Mouse (Mus musculus): ENCODE results near the gene Calm2. TPM values are rescaled to one million over a fixed set of nuclear protein-coding genes. Genes with fewer than 3 reads are reported as not detected.

Calm2 gene
- polyA plus RNA-seq, 2 experiments: 195 to 373 TPM

DNA sequence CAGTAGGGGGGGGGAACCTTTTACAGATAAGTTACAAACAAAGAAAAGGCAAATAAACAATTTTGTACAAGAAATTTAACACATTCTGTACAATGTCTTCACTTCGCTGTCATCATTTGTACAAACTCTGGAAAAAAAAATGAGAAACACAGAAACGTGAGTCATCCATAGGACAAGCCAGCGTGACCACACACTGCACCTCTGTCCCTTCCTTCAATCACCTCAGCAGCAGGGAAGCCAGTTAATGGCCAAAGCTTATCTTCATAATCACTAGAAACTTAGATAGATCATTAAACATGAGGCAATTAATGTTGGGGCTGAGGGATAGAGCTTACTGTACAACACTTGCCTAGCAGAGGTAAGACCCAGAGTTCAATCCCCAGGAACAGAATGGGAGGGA lies 12.8 kb downstream of the Calm2 start:
- no peak for TF ChIP-seq EP300 (IDR thresholded peaks at IDR 0.05; ENCODE audit: low read depth)
- TF ChIP-seq CTCF (IDR thresholded peaks at IDR 0.05; ENCODE audit: low read depth): no peak
- no peaks in the 10 kb centered on the region for H3K9me3 ChIP-seq (ENCODE audit: control insufficient read depth, low read length)
- 84% methylated on average over 3 of the region's 3 CpGs for WGBS (ENCODE audit: insufficient replicate concordance)
- no peak overlapping the region for H3K9ac ChIP-seq (replicated peaks)
- no peaks in the 10 kb centered on the region for H3K27me3 ChIP-seq (ENCODE audit: control insufficient read depth, insufficient read depth, low read length)
- H3K4me3 ChIP-seq (ENCODE audit: insufficient read depth in 1 of 2, low read depth in 2 of 2, low read length in 2 of 2): no peak overlapping the region
- H3K27ac ChIP-seq: no peak overlapping the region
- peaks cover 0 to 5% of the 10 kb centered on the region in 2 experiments; a peak in 2 of 4 replicates for H3K4me1 ChIP-seq (replicated peaks; ENCODE audit: control insufficient read depth in 2 of 2, insufficient read depth in 2 of 2, low read length in 1 of 2)
- no peak overlapping the region for H3K4me2 ChIP-seq (ENCODE audit: low read depth)
- ATAC-seq (ENCODE audit: insufficient read depth) (no peak), DNase-seq (ENCODE audit: low read depth in 3 of 3, low spot score in 3 of 3) (no peak)
- peaks cover 38% of the 10 kb centered on the region for H3K36me3 ChIP-seq (replicated peaks; ENCODE audit: control insufficient read depth, insufficient read depth, low read depth)

DNA sequence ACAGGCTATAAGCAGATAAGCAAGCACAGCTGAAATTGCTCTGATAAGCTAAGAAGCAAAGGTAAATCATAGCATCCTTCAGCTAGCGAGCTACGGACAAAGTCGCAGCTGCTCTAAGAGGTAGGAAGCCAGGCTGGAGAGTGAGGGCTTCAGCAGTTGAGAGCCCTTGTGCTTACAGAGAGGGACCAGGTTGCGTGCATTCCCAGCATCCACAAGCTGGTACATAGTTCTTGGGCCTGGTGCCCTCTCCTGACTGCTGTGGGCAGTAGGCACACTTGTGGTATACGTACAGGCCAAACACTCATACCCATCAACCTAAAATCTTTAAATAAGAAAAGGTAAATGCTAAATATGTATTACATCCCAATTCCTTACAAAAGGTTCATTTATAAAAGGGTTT lies 14.0 kb downstream of the Calm2 start:
- Histone ChIP-seq H3K9me3 (ENCODE audit: control insufficient read depth, low read length) (no peaks in the 10 kb centered on the region), H3K9ac (replicated peaks) (no peak overlapping the region), H3K4me1 (replicated peaks; ENCODE audit: control insufficient read depth in 2 of 2, insufficient read depth in 2 of 2, low read length in 1 of 2) (peaks cover 0 to 5% of the 10 kb centered on the region in 2 experiments; a peak in 2 of 4 replicates), H3K27me3 (ENCODE audit: control insufficient read depth, insufficient read depth, low read length) (no peaks in the 10 kb centered on the region), H3K4me3 (ENCODE audit: insufficient read depth in 1 of 2, low read depth in 2 of 2, low read length in 2 of 2) (no peak overlapping the region), H3K36me3 (replicated peaks; ENCODE audit: control insufficient read depth, insufficient read depth, low read depth) (peaks cover 38% of the 10 kb centered on the region), H3K27ac (no peak overlapping the region), H3K4me2 (ENCODE audit: low read depth) (no peak overlapping the region)
- 84% methylated on average over 5 of the region's 5 CpGs for WGBS (ENCODE audit: insufficient replicate concordance)
- ATAC-seq (ENCODE audit: insufficient read depth): no peak
- DNase-seq (ENCODE audit: low read depth in 3 of 3, low spot score in 3 of 3): no peak
- TF ChIP-seq EP300 (IDR thresholded peaks at IDR 0.05; ENCODE audit: low read depth) (no peak), CTCF (IDR thresholded peaks at IDR 0.05; ENCODE audit: low read depth) (no peak)

DNA sequence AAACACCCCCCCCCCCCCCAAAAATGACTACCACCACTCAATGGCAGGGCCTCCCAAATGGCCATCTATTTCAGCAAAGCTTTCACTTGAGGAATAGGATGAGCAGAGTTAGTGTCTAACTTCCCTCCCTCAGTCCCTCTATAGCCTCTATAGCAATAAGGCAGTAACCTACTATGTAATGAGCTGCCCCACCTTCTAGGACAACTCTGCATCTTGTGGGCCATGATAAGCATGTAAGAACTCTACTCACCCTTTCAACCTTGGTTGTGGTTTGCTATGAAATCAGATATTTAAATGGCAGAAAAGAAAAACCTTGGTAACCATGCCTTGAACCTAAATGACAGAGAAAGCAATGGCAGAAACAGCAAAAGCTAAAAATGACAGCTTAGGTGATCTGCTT lies 14.4 kb downstream of the Calm2 start:
- no peak for TF ChIP-seq EP300 (IDR thresholded peaks at IDR 0.05; ENCODE audit: low read depth)
- TF ChIP-seq CTCF (IDR thresholded peaks at IDR 0.05; ENCODE audit: low read depth): no peak

DNA sequence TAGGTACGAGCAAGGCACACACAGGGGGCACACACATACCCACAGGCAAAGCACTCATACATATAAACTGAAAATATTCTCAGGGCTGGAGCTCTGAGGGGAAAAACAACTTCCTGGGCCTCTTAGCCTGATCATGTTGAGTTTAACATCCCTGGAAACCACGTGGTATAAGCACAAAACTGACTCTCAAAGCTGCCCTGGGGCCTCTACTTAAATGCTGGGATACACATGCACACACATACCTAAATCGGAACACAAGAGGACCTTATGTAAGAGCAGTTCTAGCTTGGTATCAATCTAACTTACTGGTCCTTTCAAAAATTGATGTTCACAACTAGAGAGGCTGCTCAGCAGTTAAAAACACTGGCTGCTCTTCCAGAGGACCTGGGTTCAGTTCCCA lies 17.3 kb downstream of the Calm2 start:
- H3K27me3 ChIP-seq (ENCODE audit: control insufficient read depth, insufficient read depth, low read length): no peaks in the 10 kb centered on the region
- no peak overlapping the region for H3K27ac ChIP-seq
- TF ChIP-seq CTCF (IDR thresholded peaks at IDR 0.05; ENCODE audit: low read depth) (no peak), EP300 (IDR thresholded peaks at IDR 0.05; ENCODE audit: low read depth) (no peak)
- peaks cover 0 to 2% of the 10 kb centered on the region in 2 experiments; a peak in 1 of 4 replicates for H3K4me1 ChIP-seq (replicated peaks; ENCODE audit: control insufficient read depth in 2 of 2, insufficient read depth in 2 of 2, low read length in 1 of 2)
- H3K4me2 ChIP-seq (ENCODE audit: low read depth): no peak overlapping the region
- 73% methylated on average over 3 of the region's 3 CpGs for WGBS (ENCODE audit: insufficient replicate concordance)
- ATAC-seq (ENCODE audit: insufficient read depth) (no peak), DNase-seq (ENCODE audit: low read depth in 3 of 3, low spot score in 3 of 3) (no peak)
- H3K36me3 ChIP-seq (replicated peaks; ENCODE audit: control insufficient read depth, insufficient read depth, low read depth): peaks cover 22% of the 10 kb centered on the region
- H3K4me3 ChIP-seq (ENCODE audit: insufficient read depth in 1 of 2, low read depth in 2 of 2, low read length in 2 of 2): no peak overlapping the region
- no peak overlapping the region for H3K9ac ChIP-seq (replicated peaks)
- no peaks in the 10 kb centered on the region for H3K9me3 ChIP-seq (ENCODE audit: control insufficient read depth, low read length)

More for the DNA sequence above, 14.4 kb downstream of the Calm2 start:
- H3K27me3 ChIP-seq (ENCODE audit: control insufficient read depth, insufficient read depth, low read length): no peaks in the 10 kb centered on the region
- H3K4me2 ChIP-seq (ENCODE audit: low read depth): no peak overlapping the region
- no peaks in the 10 kb centered on the region for H3K9me3 ChIP-seq (ENCODE audit: control insufficient read depth, low read length)
- H3K27ac ChIP-seq: no peak overlapping the region
- no peak for DNase-seq (ENCODE audit: low read depth in 3 of 3, low spot score in 3 of 3)
- no peak overlapping the region for H3K9ac ChIP-seq (replicated peaks)
- peaks cover 38% of the 10 kb centered on the region for H3K36me3 ChIP-seq (replicated peaks; ENCODE audit: control insufficient read depth, insufficient read depth, low read depth)
- H3K4me1 ChIP-seq (replicated peaks; ENCODE audit: control insufficient read depth in 2 of 2, insufficient read depth in 2 of 2, low read length in 1 of 2): peaks cover 0 to 2% of the 10 kb centered on the region in 2 experiments; a peak in 1 of 4 replicates
- no peak overlapping the region for H3K4me3 ChIP-seq (ENCODE audit: insufficient read depth in 1 of 2, low read depth in 2 of 2, low read length in 2 of 2)
- no peak for ATAC-seq (ENCODE audit: insufficient read depth)

DNA sequence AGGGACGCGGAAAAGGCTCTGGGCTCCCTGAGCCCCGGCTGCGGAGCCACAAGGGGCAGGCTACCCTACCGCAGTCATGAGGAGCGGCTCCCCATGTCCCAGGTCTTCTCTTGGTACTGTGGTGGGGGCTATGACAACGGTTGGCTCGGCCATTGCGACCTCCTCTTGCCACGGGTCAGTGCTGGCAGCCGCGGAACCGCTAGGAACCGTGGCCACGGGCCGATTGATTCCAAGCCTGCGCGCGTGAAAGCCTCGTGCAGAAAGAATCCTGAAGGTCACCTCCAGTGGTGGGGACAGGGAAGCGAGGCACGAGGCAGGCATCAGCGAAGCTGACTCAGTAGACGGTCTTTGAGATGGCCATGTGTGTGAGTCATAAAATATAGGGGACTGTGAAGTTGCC lies 19.2 kb downstream of the Calm2 start, which contains the start of gene Stpg4:
Gene Stpg4, minus strand, starts transcription at position 231 of the 400 bp plus-strand sequence.
- Histone ChIP-seq H3K4me1 (replicated peaks; ENCODE audit: control insufficient read depth in 2 of 2, insufficient read depth in 2 of 2, low read length in 1 of 2) (no peaks in the 10 kb centered on the region), H3K9me3 (ENCODE audit: control insufficient read depth, low read length) (no peaks in the 10 kb centered on the region), H3K4me3 (ENCODE audit: insufficient read depth in 1 of 2, low read depth in 2 of 2, low read length in 2 of 2) (no peak within 1 kb of the TSS), H3K36me3 (replicated peaks; ENCODE audit: control insufficient read depth, insufficient read depth, low read depth) (peaks cover 5% of the 10 kb centered on the region), H3K27ac (no peak within 1 kb of the TSS), H3K4me2 (ENCODE audit: low read depth) (no peak within 1 kb of the TSS), H3K9ac (replicated peaks) (no peak within 1 kb of the TSS), H3K27me3 (ENCODE audit: control insufficient read depth, insufficient read depth, low read length) (no peaks in the 10 kb centered on the region)
- no peak for ATAC-seq (ENCODE audit: insufficient read depth)
- 64% methylated on average over 24 of the region's 24 CpGs for WGBS (ENCODE audit: insufficient replicate concordance)
- no peak for DNase-seq (ENCODE audit: low read depth in 3 of 3, low spot score in 3 of 3)
- TF ChIP-seq EP300 (IDR thresholded peaks at IDR 0.05; ENCODE audit: low read depth) (no peak), CTCF (IDR thresholded peaks at IDR 0.05; ENCODE audit: low read depth) (no peak)

All from liver, embryonic 14.5 days (tissue).